Mouse (Mus musculus): ENCODE data around the gene Fbxo8. TPM values are rescaled to one million over a fixed set of nuclear protein-coding genes. Genes with fewer than 3 reads are reported as not detected.

Fbxo8 gene
- polyA plus RNA-seq, 1 experiment from 2014 or later = 40.0 TPM

GRCm38 (mm10) chr8:56552045-56552444 is 1.2 kb downstream of the Fbxo8 start:
- peaks cover 18% of the 10 kb centered on the region for H3K4me1 ChIP-seq (replicated peaks)
- H3K27me3 ChIP-seq = no peaks in the 10 kb centered on the region
- H3K4me2 ChIP-seq (replicated peaks) = peak overlapping the region; percentile 63
- H3K27ac ChIP-seq = no peak overlapping the region
- ATAC-seq = no peak
- H3K9me3 ChIP-seq = no peaks in the 10 kb centered on the region
- H3K9ac ChIP-seq (replicated peaks) = peak overlapping the region; percentile 83
- peak overlapping the region; percentile 84 for H3K4me3 ChIP-seq (replicated peaks)
- WGBS = 31% methylated on average over 10 of the region's 10 CpGs
- H3K36me3 ChIP-seq = no peaks in the 10 kb centered on the region

DNA sequence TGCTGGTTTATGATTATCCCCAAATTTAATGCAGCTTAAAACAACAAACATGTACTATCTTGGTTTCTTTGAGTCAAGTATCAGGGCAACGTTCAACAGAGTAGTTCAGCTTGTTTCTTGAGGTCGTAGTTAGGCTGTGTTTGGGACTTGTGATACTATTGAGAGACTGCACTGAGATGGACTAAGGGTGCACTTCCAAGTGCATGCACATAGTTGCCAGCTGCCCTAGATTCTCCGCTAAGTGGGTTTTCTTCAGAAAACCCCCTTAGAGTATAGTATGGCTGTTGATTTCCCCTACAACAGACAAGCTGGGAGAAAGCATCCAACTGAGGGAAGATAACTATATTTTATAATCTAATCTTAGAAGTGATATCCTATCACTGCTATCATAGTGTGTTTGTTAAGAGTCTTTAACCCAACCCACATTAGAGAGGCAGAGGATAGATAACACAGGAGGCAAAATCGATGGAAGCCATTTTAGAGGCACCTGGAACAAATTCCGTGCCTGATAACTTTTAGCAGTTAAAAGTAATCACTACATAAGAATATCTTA is 1.7 kb downstream of the Fbxo8 start:
- 76% methylated on average over 5 of the region's 5 CpGs for whole genome bisulfite sequencing
- H3K27me3 ChIP-seq = no peaks in the 10 kb centered on the region
- H3K4me3 ChIP-seq (replicated peaks) = no peak overlapping the region
- H3K9me3 ChIP-seq = no peaks in the 10 kb centered on the region
- ATAC-seq = no peak
- peaks cover 18% of the 10 kb centered on the region for H3K4me1 ChIP-seq (replicated peaks)
- no peak overlapping the region for H3K27ac ChIP-seq
- H3K4me2 ChIP-seq (replicated peaks) = 0 out of 2 replicates have a peak overlapping the region, but pooled peaks have one; percentile 5
- H3K9ac ChIP-seq (replicated peaks) = no peak overlapping the region
- H3K36me3 ChIP-seq = no peaks in the 10 kb centered on the region

- H3K9ac ChIP-seq (replicated peaks) = no peak overlapping the region
- no peak overlapping the region for H3K4me2 ChIP-seq (replicated peaks)
- no peak for ATAC-seq
- no peaks in the 10 kb centered on the region for H3K27me3 ChIP-seq
- H3K4me1 ChIP-seq (replicated peaks) = no peaks in the 10 kb centered on the region
- no peak overlapping the region for H3K4me3 ChIP-seq (replicated peaks)
- H3K9me3 ChIP-seq = no peaks in the 10 kb centered on the region
- no peak overlapping the region for H3K27ac ChIP-seq
- peaks cover 10% of the 10 kb centered on the region for H3K36me3 ChIP-seq
- whole genome bisulfite sequencing = 92% methylated on average over 4 of the region's 4 CpGs
Measured at GRCm38 (mm10) chr8:56564399-56565047, 13.6 kb downstream of the Fbxo8 start.

GRCm38 (mm10) chr8:56566856-56567255 is 16.0 kb downstream of the Fbxo8 start:
- ATAC-seq = no peak
- Histone ChIP-seq H3K4me3 (replicated peaks) (no peak overlapping the region), H3K27ac (no peak overlapping the region), H3K9ac (replicated peaks) (no peak overlapping the region), H3K4me2 (replicated peaks) (no peak overlapping the region), H3K4me1 (replicated peaks) (no peaks in the 10 kb centered on the region), H3K36me3 (peaks cover 10% of the 10 kb centered on the region), H3K9me3 (no peaks in the 10 kb centered on the region), H3K27me3 (no peaks in the 10 kb centered on the region)
- WGBS = 93% methylated on average over 9 of the region's 9 CpGs

GRCm38 (mm10) chr8:56580918-56581317 is 30.0 kb downstream of the Fbxo8 start:
- no peak overlapping the region for H3K4me3 ChIP-seq (replicated peaks)
- no peak overlapping the region for H3K27ac ChIP-seq
- H3K4me2 ChIP-seq (replicated peaks) = no peak overlapping the region
- H3K9me3 ChIP-seq = no peaks in the 10 kb centered on the region
- 93% methylated on average over 4 of the region's 4 CpGs for WGBS
- no peaks in the 10 kb centered on the region for H3K4me1 ChIP-seq (replicated peaks)
- no peaks in the 10 kb centered on the region for H3K27me3 ChIP-seq
- H3K36me3 ChIP-seq = no peaks in the 10 kb centered on the region
- no peak for ATAC-seq
- H3K9ac ChIP-seq (replicated peaks) = no peak overlapping the region

GRCm38 (mm10) chr8:56582841-56583240 is 32.0 kb downstream of the Fbxo8 start:
- no peaks in the 10 kb centered on the region for H3K27me3 ChIP-seq
- H3K36me3 ChIP-seq = no peaks in the 10 kb centered on the region
- ATAC-seq = no peak
- H3K4me3 ChIP-seq (replicated peaks) = no peak overlapping the region
- H3K4me1 ChIP-seq (replicated peaks) = no peaks in the 10 kb centered on the region
- H3K27ac ChIP-seq = no peak overlapping the region
- H3K9ac ChIP-seq (replicated peaks) = no peak overlapping the region
- no peak overlapping the region for H3K4me2 ChIP-seq (replicated peaks)
- H3K9me3 ChIP-seq = no peaks in the 10 kb centered on the region

- H3K27me3 ChIP-seq = no peaks in the 10 kb centered on the region
- H3K9ac ChIP-seq (replicated peaks) = no peak overlapping the region
- H3K4me3 ChIP-seq (replicated peaks) = no peak overlapping the region
- WGBS = 92% methylated on average over 2 of the region's 2 CpGs
- no peak for ATAC-seq
- no peak overlapping the region for H3K4me2 ChIP-seq (replicated peaks)
- peaks cover 12% of the 10 kb centered on the region for H3K36me3 ChIP-seq
- no peaks in the 10 kb centered on the region for H3K9me3 ChIP-seq
- no peaks in the 10 kb centered on the region for H3K4me1 ChIP-seq (replicated peaks)
- no peak overlapping the region for H3K27ac ChIP-seq
Measured at GRCm38 (mm10) chr8:56589004-56589403, 38.1 kb downstream of the Fbxo8 start.

GRCm38 (mm10) chr8:56591084-56591483 is 40.2 kb downstream of the Fbxo8 start:
- no peaks in the 10 kb centered on the region for H3K27me3 ChIP-seq
- H3K4me1 ChIP-seq (replicated peaks) = no peaks in the 10 kb centered on the region
- no peak overlapping the region for H3K9ac ChIP-seq (replicated peaks)
- ATAC-seq = no peak
- no peaks in the 10 kb centered on the region for H3K9me3 ChIP-seq
- peaks cover 12% of the 10 kb centered on the region for H3K36me3 ChIP-seq
- H3K27ac ChIP-seq = no peak overlapping the region
- 92% methylated on average over 1 of the region's 1 CpGs for WGBS
- no peak overlapping the region for H3K4me3 ChIP-seq (replicated peaks)
- no peak overlapping the region for H3K4me2 ChIP-seq (replicated peaks)

GRCm38 (mm10) chr8:56591502-56591901 is 40.6 kb downstream of the Fbxo8 start:
- no peak overlapping the region for H3K4me3 ChIP-seq (replicated peaks)
- H3K27ac ChIP-seq = no peak overlapping the region
- H3K27me3 ChIP-seq = no peaks in the 10 kb centered on the region
- peaks cover 12% of the 10 kb centered on the region for H3K36me3 ChIP-seq
- WGBS = 99% methylated on average over 5 of the region's 5 CpGs
- no peak for ATAC-seq
- no peaks in the 10 kb centered on the region for H3K9me3 ChIP-seq
- no peak overlapping the region for H3K4me2 ChIP-seq (replicated peaks)
- H3K4me1 ChIP-seq (replicated peaks) = no peaks in the 10 kb centered on the region
- no peak overlapping the region for H3K9ac ChIP-seq (replicated peaks)

DNA sequence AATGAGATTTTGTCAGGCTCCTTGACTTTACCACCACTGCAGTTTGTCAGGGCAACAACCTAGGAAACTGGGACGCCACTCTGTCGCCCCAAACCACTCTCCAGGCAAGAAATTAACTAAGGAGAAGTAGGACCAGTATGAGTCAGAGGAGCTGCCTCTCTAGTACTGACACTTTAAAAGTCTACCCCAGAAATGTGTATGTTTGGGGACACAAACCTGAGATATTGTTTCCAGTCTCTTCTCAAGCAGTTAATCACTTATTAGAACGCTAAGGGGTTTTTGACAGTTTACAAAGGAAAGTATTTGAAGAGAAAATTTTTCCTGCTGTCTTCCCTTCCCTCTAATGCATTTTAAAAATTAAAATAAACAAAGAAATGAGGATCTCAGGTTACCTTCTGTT is 55.6 kb downstream of the Fbxo8 start:
- Histone ChIP-seq H3K4me1 (replicated peaks) (no peaks in the 10 kb centered on the region), H3K27ac (no peak overlapping the region), H3K4me2 (replicated peaks) (no peak overlapping the region), H3K9me3 (no peaks in the 10 kb centered on the region), H3K9ac (replicated peaks) (no peak overlapping the region), H3K4me3 (replicated peaks) (no peak overlapping the region), H3K36me3 (no peaks in the 10 kb centered on the region), H3K27me3 (no peaks in the 10 kb centered on the region)
- 59% methylated on average over 3 of the region's 3 CpGs for WGBS
- no peak for ATAC-seq

DNA sequence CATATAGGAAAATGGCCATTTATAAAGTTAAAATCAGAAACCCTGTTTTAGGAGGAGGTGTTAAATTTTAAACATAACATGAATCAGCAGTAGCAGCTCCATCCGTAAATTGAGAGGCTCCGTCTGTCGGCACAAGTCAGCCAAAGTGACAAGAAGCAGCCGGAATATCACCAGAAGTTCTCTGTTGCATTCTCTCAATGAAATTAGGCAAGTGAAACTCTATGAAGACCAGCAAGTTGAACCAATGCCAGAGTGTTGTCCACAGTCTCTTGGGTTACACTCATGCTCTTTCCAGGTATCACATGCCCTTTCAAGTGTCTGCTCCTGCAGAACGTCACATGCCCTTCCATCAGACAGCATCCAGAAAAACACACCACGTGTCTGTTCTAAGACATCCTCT is 60.8 kb downstream of the Fbxo8 start:
- Histone ChIP-seq H3K9me3 (no peaks in the 10 kb centered on the region), H3K4me2 (replicated peaks) (no peak overlapping the region), H3K36me3 (no peaks in the 10 kb centered on the region), H3K4me1 (replicated peaks) (no peaks in the 10 kb centered on the region), H3K4me3 (replicated peaks) (no peak overlapping the region), H3K9ac (replicated peaks) (no peak overlapping the region), H3K27me3 (no peaks in the 10 kb centered on the region), H3K27ac (no peak overlapping the region)
- 90% methylated on average over 6 of the region's 6 CpGs for WGBS
- ATAC-seq = no peak

DNA sequence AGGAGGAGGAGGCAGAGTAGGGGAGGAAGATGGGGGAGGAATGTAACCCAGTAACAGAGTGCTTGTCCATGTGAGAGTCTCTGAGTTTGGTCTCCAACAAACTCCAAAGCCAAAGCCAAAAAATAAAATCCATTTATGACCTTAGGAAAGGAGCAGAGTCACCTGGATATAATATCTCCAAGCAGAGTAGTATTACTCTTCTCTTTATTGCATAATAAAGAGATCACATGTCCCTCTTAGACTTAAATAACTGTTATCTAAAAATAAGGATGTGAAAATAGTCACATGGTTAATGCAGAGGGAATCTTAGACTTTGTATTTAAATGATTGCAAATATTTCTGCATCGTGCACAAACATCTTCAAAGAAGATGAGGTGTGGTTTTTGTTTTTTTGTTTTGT is 63.3 kb downstream of the Fbxo8 start:
- no peaks in the 10 kb centered on the region for H3K4me1 ChIP-seq (replicated peaks)
- H3K27me3 ChIP-seq = peaks cover 6% of the 10 kb centered on the region
- H3K36me3 ChIP-seq = no peaks in the 10 kb centered on the region
- H3K27ac ChIP-seq = no peak overlapping the region
- H3K4me3 ChIP-seq (replicated peaks) = no peak overlapping the region
- no peak overlapping the region for H3K9ac ChIP-seq (replicated peaks)
- no peaks in the 10 kb centered on the region for H3K9me3 ChIP-seq
- 98% methylated on average over 1 of the region's 1 CpGs for WGBS
- no peak overlapping the region for H3K4me2 ChIP-seq (replicated peaks)
- ATAC-seq = no peak

- H3K9me3 ChIP-seq = no peaks in the 10 kb centered on the region
- no peak overlapping the region for H3K4me2 ChIP-seq (replicated peaks)
- no peak overlapping the region for H3K4me3 ChIP-seq (replicated peaks)
- H3K36me3 ChIP-seq = no peaks in the 10 kb centered on the region
- no peak overlapping the region for H3K9ac ChIP-seq (replicated peaks)
- no peak overlapping the region for H3K27ac ChIP-seq
- peaks cover 12% of the 10 kb centered on the region for H3K27me3 ChIP-seq
- H3K4me1 ChIP-seq (replicated peaks) = peaks cover 5% of the 10 kb centered on the region; the same call in 1 of the 2 replicates
- WGBS = 6% methylated on average over 5 of the region's 5 CpGs
- ATAC-seq = peak; percentile 63; the same call in 1 of the 2 replicates
Measured at GRCm38 (mm10) chr8:56615005-56615404, 64.1 kb downstream of the Fbxo8 start.
